Mouse (Mus musculus) liver, adult 2 months (tissue): ENCODE measurements at regions not wholly inside any gene's neighbourhood (a gene's known extent, or its start where the extent isn't known, plus 50 kb on each side); places are given as distances from the start of the nearest gene placed in this dataset.
A peak's percentile ranks its signal among the peaks of the same experiment; 100 is the strongest.

Experiments
- CTCF ChIP-seq: fragments of 200-500 bp; IDR thresholded peaks from 2 replicates; pipeline ENCODE4 v1.5.1; 2011; ENCODE audit warnings: low read depth, low read length, control low read depth
- POLR2A ChIP-seq: fragments of 200-500 bp; IDR thresholded peaks from 2 replicates; pipeline ENCODE4 v1.6.1; 2011; ENCODE audit warnings: low read length, control low read depth; ENCODE audit not compliant: insufficient read depth; ENCODE audit errors: extremely low read depth

DNA sequence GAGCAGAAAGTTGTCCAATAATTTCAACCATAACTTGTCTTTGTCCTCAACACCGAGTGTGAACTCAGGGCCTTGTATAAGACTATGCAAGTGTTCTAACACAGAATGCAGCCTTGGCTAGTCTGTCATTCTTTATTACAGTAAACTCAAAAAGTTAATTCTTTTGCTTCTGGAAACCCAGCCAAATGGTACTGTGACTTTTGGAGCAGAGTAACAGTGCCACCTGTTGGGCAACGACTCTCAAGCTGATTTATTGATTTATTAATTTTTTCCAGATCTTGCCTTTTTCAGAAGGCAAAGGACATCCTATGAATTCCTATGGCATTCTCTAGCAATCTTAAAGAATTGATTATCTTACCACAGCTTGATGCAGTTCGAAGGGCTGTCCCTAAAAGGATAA lies 51.1 kb upstream of the C1qtnf3 start:
- TF ChIP-seq POLR2A (no peak), CTCF (peak; percentile 42)
